Mouse (Mus musculus): ENCODE results near the gene 4930451I11Rik. TPM values are rescaled to one million over a fixed set of nuclear protein-coding genes. Genes with fewer than 3 reads are reported as not detected.

The 4930451I11Rik gene
- not detected in 2 replicates for polyA plus RNA-seq (2015; fragmentation: Nextera tagmentation; extraction: Ambion mirVana)

GRCm38 (mm10) chr7:126831539-126831938, at the start of gene 4930451I11Rik:
Gene 4930451I11Rik, minus strand, starts transcription at chr7:126831639.
- Histone ChIP-seq H3K4me1 (replicated peaks; ENCODE audit: control insufficient read depth, insufficient read depth, low read length) (no peaks in the 10 kb centered on the region), H3K4me3 (ENCODE audit: low read depth, low read length) (peak within 1 kb of the TSS; percentile 20; the same call in 1 of the 2 replicates), H3K36me3 (ENCODE audit: control insufficient read depth, insufficient read depth) (no peaks in the 10 kb centered on the region), H3K9me3 (ENCODE audit: control insufficient read depth) (no peaks in the 10 kb centered on the region), H3K27ac (ENCODE audit: low read depth, low read length) (no peak within 1 kb of the TSS), H3K9ac (ENCODE audit: low read depth, low read length) (no peak within 1 kb of the TSS), H3K4me2 (replicated peaks; ENCODE audit: low read depth) (peak within 1 kb of the TSS; percentile 58), H3K27me3 (replicated peaks; ENCODE audit: control insufficient read depth, insufficient read depth, low read length) (0 out of 2 replicates have a peak, but pooled peaks cover 6% of the 10 kb centered on the region)
- no peak for ATAC-seq
- no peak for TF ChIP-seq CTCF (IDR thresholded peaks at IDR 0.05; ENCODE audit: low read depth)
- WGBS, result 54% methylated on average over 5 of the region's 5 CpGs

- Histone ChIP-seq H3K27ac (ENCODE audit: low read depth, low read length) (peak overlapping the region; percentile 9; the same call in 1 of the 2 replicates), H3K9ac (ENCODE audit: low read depth, low read length) (no peak overlapping the region), H3K27me3 (replicated peaks; ENCODE audit: control insufficient read depth, insufficient read depth, low read length) (no peaks in the 10 kb centered on the region), H3K4me1 (replicated peaks; ENCODE audit: control insufficient read depth, insufficient read depth, low read length) (0 out of 2 replicates have a peak, but pooled peaks cover 5% of the 10 kb centered on the region), H3K4me3 (ENCODE audit: low read depth, low read length) (no peak overlapping the region), H3K9me3 (ENCODE audit: control insufficient read depth) (no peaks in the 10 kb centered on the region), H3K4me2 (replicated peaks; ENCODE audit: low read depth) (no peak overlapping the region), H3K36me3 (ENCODE audit: control insufficient read depth, insufficient read depth) (peaks cover 49% of the 10 kb centered on the region)
- no peak for ATAC-seq
- no peak for TF ChIP-seq CTCF (IDR thresholded peaks at IDR 0.05; ENCODE audit: low read depth)
- 71% methylated on average over 6 of the region's 6 CpGs for WGBS
Measured at GRCm38 (mm10) chr7:126881040-126881439, 49.6 kb upstream of the 4930451I11Rik start.

GRCm38 (mm10) chr7:126877239-126877638, 45.8 kb upstream of the 4930451I11Rik start:
- ATAC-seq, result no peak
- H3K27ac ChIP-seq (ENCODE audit: low read depth, low read length), result no peak overlapping the region
- WGBS, result 100% methylated on average over 1 of the region's 1 CpGs
- no peak overlapping the region for H3K4me3 ChIP-seq (ENCODE audit: low read depth, low read length)
- H3K4me2 ChIP-seq (replicated peaks; ENCODE audit: low read depth), result no peak overlapping the region
- H3K4me1 ChIP-seq (replicated peaks; ENCODE audit: control insufficient read depth, insufficient read depth, low read length), result no peaks in the 10 kb centered on the region
- H3K9ac ChIP-seq (ENCODE audit: low read depth, low read length), result no peak overlapping the region
- H3K36me3 ChIP-seq (ENCODE audit: control insufficient read depth, insufficient read depth), result peaks cover 87% of the 10 kb centered on the region
- no peak for TF ChIP-seq CTCF (IDR thresholded peaks at IDR 0.05; ENCODE audit: low read depth)
- H3K9me3 ChIP-seq (ENCODE audit: control insufficient read depth), result no peaks in the 10 kb centered on the region
- H3K27me3 ChIP-seq (replicated peaks; ENCODE audit: control insufficient read depth, insufficient read depth, low read length), result no peaks in the 10 kb centered on the region

GRCm38 (mm10) chr7:126870520-126870891, 39.1 kb upstream of the 4930451I11Rik start:
- Histone ChIP-seq H3K9me3 (ENCODE audit: control insufficient read depth) (no peaks in the 10 kb centered on the region), H3K36me3 (ENCODE audit: control insufficient read depth, insufficient read depth) (peaks cover 98% of the 10 kb centered on the region), H3K27me3 (replicated peaks; ENCODE audit: control insufficient read depth, insufficient read depth, low read length) (no peaks in the 10 kb centered on the region), H3K4me2 (replicated peaks; ENCODE audit: low read depth) (no peak overlapping the region), H3K4me1 (replicated peaks; ENCODE audit: control insufficient read depth, insufficient read depth, low read length) (no peaks in the 10 kb centered on the region), H3K9ac (ENCODE audit: low read depth, low read length) (no peak overlapping the region), H3K4me3 (ENCODE audit: low read depth, low read length) (no peak overlapping the region), H3K27ac (ENCODE audit: low read depth, low read length) (no peak overlapping the region)
- WGBS, result 93% methylated on average over 2 of the region's 2 CpGs
- no peak for ATAC-seq
- TF ChIP-seq CTCF (IDR thresholded peaks at IDR 0.05; ENCODE audit: low read depth), result no peak

GRCm38 (mm10) chr7:126869780-126870519, 38.5 kb upstream of the 4930451I11Rik start:
- no peak for ATAC-seq
- Histone ChIP-seq H3K9ac (ENCODE audit: low read depth, low read length) (no peak overlapping the region), H3K9me3 (ENCODE audit: control insufficient read depth) (no peaks in the 10 kb centered on the region), H3K27ac (ENCODE audit: low read depth, low read length) (no peak overlapping the region), H3K4me3 (ENCODE audit: low read depth, low read length) (no peak overlapping the region), H3K4me2 (replicated peaks; ENCODE audit: low read depth) (no peak overlapping the region), H3K36me3 (ENCODE audit: control insufficient read depth, insufficient read depth) (peaks cover 92% of the 10 kb centered on the region), H3K27me3 (replicated peaks; ENCODE audit: control insufficient read depth, insufficient read depth, low read length) (no peaks in the 10 kb centered on the region), H3K4me1 (replicated peaks; ENCODE audit: control insufficient read depth, insufficient read depth, low read length) (no peaks in the 10 kb centered on the region)
- WGBS, result 91% methylated on average over 23 of the region's 23 CpGs
- no peak for TF ChIP-seq CTCF (IDR thresholded peaks at IDR 0.05; ENCODE audit: low read depth)

GRCm38 (mm10) chr7:126868003-126868402, 36.6 kb upstream of the 4930451I11Rik start:
- no peaks in the 10 kb centered on the region for H3K9me3 ChIP-seq (ENCODE audit: control insufficient read depth)
- no peak overlapping the region for H3K4me2 ChIP-seq (replicated peaks; ENCODE audit: low read depth)
- H3K4me1 ChIP-seq (replicated peaks; ENCODE audit: control insufficient read depth, insufficient read depth, low read length), result no peaks in the 10 kb centered on the region
- peaks cover 80% of the 10 kb centered on the region for H3K36me3 ChIP-seq (ENCODE audit: control insufficient read depth, insufficient read depth)
- no peak overlapping the region for H3K27ac ChIP-seq (ENCODE audit: low read depth, low read length)
- no peak for ATAC-seq
- H3K27me3 ChIP-seq (replicated peaks; ENCODE audit: control insufficient read depth, insufficient read depth, low read length), result no peaks in the 10 kb centered on the region
- no peak overlapping the region for H3K4me3 ChIP-seq (ENCODE audit: low read depth, low read length)
- no peak for TF ChIP-seq CTCF (IDR thresholded peaks at IDR 0.05; ENCODE audit: low read depth)
- H3K9ac ChIP-seq (ENCODE audit: low read depth, low read length), result no peak overlapping the region
- 78% methylated on average over 12 of the region's 12 CpGs for WGBS

Data from intestine, postnatal 0 days (tissue).